Mouse (Mus musculus): Measurements from ENCODE around the gene Gm815.

Gene Gm815

GRCm38 (mm10) chr19:26885616-26886015, at the start of gene Gm815:
Gm815 (plus strand) TSS chr19:26885881.
- no peak for DNase-seq (ENCODE audit: low spot score)

- DNase-seq (ENCODE audit: low spot score), result no peak
Measured at GRCm38 (mm10) chr19:26837626-26838025, 48.1 kb upstream of the Gm815 start.

DNA sequence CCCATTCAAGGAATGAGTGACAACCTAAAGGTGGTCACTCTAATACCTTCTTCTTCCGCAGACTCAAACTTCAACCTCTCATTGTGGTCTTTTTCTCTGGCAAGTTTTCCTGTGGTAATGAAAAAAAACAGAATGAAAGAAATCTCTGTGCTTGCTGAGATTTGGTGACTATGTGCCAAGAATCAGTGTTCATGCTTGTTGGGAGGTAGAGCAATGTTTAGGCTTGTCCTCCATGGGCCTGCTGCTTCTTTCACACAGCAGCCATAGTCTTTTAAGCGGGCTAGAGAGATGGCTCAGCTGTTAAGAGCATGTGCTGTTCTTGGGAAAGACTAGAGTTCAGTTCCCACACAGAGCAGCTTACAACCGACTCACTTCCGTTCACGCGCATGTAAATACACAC, 41.8 kb upstream of the Gm815 start:
- DNase-seq (ENCODE audit: low spot score), result no peak

GRCm38 (mm10) chr19:26844813-26845212, 40.9 kb upstream of the Gm815 start:
- DNase-seq (ENCODE audit: low spot score), result no peak

- peak; percentile 38 for DNase-seq (ENCODE audit: low spot score)
Measured at GRCm38 (mm10) chr19:26845276-26846016, 40.2 kb upstream of the Gm815 start.

GRCm38 (mm10) chr19:26846017-26846285, 39.7 kb upstream of the Gm815 start:
- DNase-seq (ENCODE audit: low spot score), result no peak

DNA sequence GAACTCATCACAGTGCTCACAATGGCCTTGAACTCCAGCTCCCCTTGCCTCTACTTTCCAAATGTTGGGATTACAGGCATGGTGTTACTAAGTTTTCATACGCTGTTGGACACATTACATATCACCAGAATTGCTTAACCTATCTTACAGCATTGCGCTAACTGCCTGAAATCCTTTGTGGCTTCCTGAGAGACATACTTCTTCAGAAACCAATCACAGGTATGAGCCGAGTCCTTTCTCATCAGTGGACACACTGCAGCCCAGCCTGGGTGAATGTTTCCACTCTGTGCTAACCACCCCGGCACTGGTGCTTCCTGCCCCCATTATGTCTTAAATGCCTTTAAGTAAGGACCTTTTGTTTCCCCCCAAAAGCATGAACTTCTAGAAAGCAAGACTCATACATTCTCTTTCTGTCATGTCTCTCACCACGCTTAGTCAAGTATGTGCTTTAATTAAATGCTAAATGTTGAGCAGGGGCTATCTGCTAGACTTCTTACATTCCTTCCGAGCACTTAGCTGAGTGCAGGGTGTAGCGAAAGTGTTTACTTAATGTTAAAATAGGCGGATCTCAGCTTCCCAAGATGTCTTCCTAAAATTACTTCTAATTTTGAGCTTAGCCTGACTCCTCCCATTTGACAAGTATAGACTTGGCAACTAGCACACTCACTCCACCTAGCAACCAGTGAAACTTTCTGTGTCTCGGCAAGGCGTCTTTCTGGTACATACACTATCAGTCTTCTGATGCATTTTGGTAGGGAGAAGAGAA, 34.5 kb upstream of the Gm815 start:
- no peak for DNase-seq (ENCODE audit: low spot score)

DNA sequence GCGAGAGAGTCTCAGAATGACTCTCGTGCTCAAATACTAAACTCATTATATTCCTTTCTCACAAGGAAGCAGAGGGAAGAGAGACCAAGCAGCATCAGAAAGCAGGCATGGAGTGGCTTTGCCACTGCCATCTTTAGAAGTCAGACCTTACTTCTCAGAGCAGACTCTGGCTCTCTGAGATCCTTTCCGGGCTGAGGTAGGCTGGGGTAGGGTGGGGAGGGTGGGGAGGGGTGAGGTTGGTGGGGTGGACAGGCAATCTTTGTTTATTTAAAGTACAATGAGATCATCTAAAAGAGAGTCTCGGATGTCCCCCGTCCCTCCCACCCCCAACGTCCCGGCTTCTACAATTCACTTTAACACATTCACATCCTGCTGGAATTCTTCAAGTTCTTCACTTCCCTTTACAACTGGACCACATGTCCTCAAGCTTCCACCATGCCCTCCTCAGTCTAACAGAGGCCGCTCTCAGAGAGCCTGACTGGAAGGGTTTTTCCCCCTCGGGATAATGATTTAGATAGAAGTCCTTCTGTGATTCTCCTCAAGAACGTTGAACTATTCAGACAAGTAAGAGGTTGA, 33.3 kb upstream of the Gm815 start:
- no peak for DNase-seq (ENCODE audit: low spot score)

- DNase-seq (ENCODE audit: low spot score), result no peak
Measured at GRCm38 (mm10) chr19:26853701-26854282, 31.9 kb upstream of the Gm815 start.

GRCm38 (mm10) chr19:26854661-26855060, 31.0 kb upstream of the Gm815 start:
- DNase-seq (ENCODE audit: low spot score), result no peak

- no peak for DNase-seq (ENCODE audit: low spot score)
Measured at GRCm38 (mm10) chr19:26855152-26855551, 30.5 kb upstream of the Gm815 start.

GRCm38 (mm10) chr19:26858427-26859194, 27.1 kb upstream of the Gm815 start:
- no peak for DNase-seq (ENCODE audit: low spot score)

DNA sequence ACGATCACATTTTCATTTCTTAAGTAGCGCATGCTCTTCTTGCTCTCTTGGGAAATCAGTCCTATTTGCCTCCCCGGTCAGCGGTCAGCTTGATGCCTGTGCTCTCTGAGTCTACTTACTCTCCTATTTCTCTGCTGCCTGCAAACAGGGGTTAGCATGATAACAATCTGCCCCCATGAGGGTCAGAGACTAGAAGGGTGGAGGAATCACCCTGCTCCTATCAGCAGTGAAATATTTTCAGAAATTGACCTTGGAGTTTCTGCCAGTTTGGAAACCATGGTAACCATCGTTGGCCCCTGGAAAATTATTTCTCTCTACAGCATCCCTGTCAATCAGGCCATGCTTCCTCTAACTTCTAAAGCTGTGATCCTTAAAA, 26.5 kb upstream of the Gm815 start:
- DNase-seq (ENCODE audit: low spot score), result no peak

GRCm38 (mm10) chr19:26863662-26864061, 22.0 kb upstream of the Gm815 start:
- no peak for DNase-seq (ENCODE audit: low spot score)

DNA sequence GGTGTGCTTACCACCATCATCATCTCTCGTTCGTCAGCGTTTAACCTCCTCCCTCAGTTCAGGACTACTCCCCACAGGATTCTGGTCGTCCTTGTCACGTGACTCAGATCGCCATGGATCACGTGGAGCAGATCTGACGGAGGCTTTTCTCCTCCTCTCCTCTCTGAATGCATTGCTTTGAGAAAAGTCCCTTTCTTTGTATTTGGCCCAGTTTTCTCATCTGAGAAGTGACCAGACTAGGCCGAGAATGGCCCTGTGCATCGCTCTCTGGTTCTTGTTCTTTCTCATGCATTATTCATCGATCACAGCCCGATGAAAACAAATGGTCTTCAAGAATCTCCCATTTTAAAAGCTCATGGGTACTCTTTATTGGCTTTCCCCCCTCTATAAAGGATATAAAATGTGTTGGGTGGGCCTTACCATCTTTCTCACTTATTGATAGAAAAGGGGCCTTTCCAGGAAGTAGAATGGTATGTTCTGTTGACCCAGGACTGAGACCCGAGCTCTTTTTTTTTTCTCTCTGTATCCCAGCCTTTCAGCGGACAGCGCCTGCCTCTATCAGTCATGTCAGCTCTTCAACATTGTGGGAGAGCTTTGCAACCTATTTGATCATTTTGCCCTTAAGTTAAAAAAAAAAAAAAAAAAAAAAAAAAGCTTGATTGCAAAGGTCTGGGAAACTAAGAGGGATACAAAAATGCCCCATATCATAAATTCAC, 20.5 kb upstream of the Gm815 start:
- no peak for DNase-seq (ENCODE audit: low spot score)

GRCm38 (mm10) chr19:26865736-26866135, 19.9 kb upstream of the Gm815 start:
- DNase-seq (ENCODE audit: low spot score), result no peak

DNA sequence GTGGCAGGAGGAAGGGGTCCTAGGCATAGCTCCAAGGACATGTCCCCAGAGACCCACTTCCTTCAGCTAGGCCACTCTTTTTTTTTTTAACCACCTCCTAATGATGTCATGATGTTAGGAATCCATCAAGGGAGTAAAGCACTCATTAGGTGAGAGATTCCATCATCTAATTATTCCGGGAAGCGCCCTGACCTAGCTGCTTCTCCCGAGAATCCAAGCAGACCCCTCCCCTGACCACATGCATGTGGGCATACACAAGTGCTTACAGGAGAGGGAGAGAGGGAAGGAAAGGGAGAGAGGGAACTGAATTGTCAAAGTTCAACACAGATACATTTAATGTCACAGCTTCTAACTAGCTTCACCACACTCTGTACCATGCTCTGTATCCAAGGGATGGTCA, 16.1 kb upstream of the Gm815 start:
- DNase-seq (ENCODE audit: low spot score), result no peak

- no peak for DNase-seq (ENCODE audit: low spot score)
Measured at GRCm38 (mm10) chr19:26870280-26870679, 15.4 kb upstream of the Gm815 start.

DNA sequence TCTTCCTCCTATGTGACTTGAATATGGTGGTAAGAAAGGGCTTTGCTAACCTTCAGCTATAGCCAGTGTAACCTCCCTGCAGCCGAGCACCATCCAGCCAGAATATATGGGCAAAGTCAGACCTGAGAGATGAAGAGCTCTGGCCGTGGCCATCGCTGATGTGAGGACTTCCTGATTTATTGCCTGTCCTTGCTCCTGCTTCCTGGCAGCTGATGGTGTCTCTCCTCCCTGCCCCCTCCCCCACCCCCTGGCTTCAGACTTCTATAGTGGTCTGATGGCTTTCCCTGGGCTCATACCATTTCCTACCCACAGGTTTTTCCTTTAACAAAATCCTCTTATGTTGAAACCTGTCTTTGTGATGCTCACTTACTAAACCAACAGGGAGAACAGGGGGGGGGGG, 14.6 kb upstream of the Gm815 start:
- no peak for DNase-seq (ENCODE audit: low spot score)

DNA sequence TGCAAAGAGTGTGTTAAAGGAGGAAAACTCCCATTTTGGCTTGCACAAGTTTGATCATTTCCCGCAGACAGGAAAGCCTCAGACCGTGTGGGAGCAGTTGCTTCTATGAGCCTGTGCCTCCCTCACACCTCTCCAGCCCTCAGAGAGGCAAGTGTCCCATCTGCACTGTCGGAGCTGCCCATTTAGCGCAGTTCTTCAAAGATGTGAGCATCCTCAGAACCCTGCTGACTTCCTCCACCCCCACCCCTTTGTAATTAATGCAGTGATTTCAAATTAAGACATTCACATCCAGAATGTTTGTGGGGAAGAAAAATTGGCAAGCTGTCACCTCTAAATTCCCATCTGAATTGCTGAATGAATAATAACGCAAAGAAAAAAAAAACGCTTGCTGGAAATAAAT, 12.8 kb upstream of the Gm815 start:
- DNase-seq (ENCODE audit: low spot score), result no peak

DNA sequence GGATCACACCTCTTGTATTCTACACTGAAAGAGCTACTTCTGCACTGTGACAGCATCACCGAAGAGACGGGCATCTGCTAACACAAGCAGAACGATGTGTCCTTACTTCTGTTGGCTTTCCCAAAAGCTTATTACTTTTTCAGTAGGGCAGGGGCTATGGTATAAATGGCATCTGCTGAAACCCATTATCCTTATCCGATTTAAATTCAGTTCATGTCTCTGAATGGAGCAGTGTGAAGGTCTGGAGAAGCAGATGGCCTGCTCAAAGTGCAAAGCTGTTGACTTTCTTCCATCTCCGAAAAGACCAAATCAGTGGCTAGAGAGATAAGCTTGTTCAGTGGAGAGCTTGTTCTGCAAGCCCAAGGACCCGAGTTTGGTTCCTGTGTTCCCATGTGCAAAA, 10.1 kb upstream of the Gm815 start:
- no peak for DNase-seq (ENCODE audit: low spot score)

Measured in spleen, adult 12 weeks (tissue).